Mouse (Mus musculus) thymus, adult 2 months (tissue): ENCODE data around the gene Hrk. TPM values are rescaled to one million over a fixed set of nuclear protein-coding genes. Genes with fewer than 3 reads are reported as not detected.

ENCODE experiments used
- DNase-seq: peaks from one replicate; pipeline ENCODE4 v3.0.0; 2021
- H3K27ac ChIP-seq: fragments of 200-500 bp; 2 replicates; pipeline ENCODE4 v1.5.1; 2012; ENCODE audit warnings: low read length, control low read depth; ENCODE audit not compliant: control insufficient read depth, insufficient read depth
- H3K27me3 ChIP-seq: fragments of 200-500 bp; 2 replicates; pipeline ENCODE4 v1.6.1; 2012; ENCODE audit warnings: mild to moderate bottlenecking, low read length, moderate library complexity, mixed read lengths; ENCODE audit not compliant: control insufficient read depth, insufficient read depth
- H3K36me3 ChIP-seq: fragments of 200-500 bp; 2 replicates; pipeline ENCODE4 v1.6.1; 2012; ENCODE audit warnings: mild to moderate bottlenecking, low read length, moderate library complexity; ENCODE audit not compliant: control insufficient read depth, insufficient read depth
- H3K4me1 ChIP-seq: fragments of 200-500 bp; replicated peaks from 2 replicates; pipeline ENCODE4 v1.6.1; 2012; ENCODE audit warnings: low read length; ENCODE audit not compliant: control insufficient read depth, insufficient read depth
- H3K4me3 ChIP-seq: fragments of 200-500 bp; 2 replicates; pipeline ENCODE4 v1.5.1; 2012; ENCODE audit warnings: mild to moderate bottlenecking, low read length, control low read depth, moderate library complexity; ENCODE audit not compliant: control insufficient read depth, insufficient read depth
- CTCF ChIP-seq: fragments of 200-500 bp; IDR thresholded peaks from 2 replicates; pipeline ENCODE4 v1.5.1; 2012; ENCODE audit warnings: mild to moderate bottlenecking, control low read depth, low read length, moderate library complexity, borderline replicate concordance; ENCODE audit not compliant: control insufficient read depth, poor library complexity, insufficient read depth; ENCODE audit errors: extremely low read depth
- POLR2A ChIP-seq: fragments of 200-500 bp; IDR thresholded peaks from 2 replicates; pipeline ENCODE4 v1.6.1; 2012; ENCODE audit warnings: mild to moderate bottlenecking, low read length, control low read depth, moderate library complexity; ENCODE audit not compliant: control insufficient read depth, poor library complexity, insufficient read depth; ENCODE audit errors: extremely low read depth
- WGBS: fragments of 180-500 bp; shearing (Covaris S2); methylation state at CpG from one replicate; pipeline ENCODE4 v1.1.7; 2018; 5-methylcytosine and 5-hydroxymethylcytosine counted together
- polyA plus RNA-seq: library from polyadenylated mRNA; depleted of rRNA; stranded (reverse); fragments of >200 nt; gene quantifications from 2 replicates; pipeline ENCODE4 v1.2.3, GENCODE M21; 2012; rRNA removed

Gene Hrk
- polyA plus RNA-seq, 1 experiment = 0.07 TPM

GRCm38 (mm10) chr5:118236891-118237290 lies 72.4 kb downstream of the Hrk start:
- no peak for DNase-seq
- Histone ChIP-seq H3K27me3 (no peaks in the 10 kb centered on the region), H3K4me1 (no peaks in the 10 kb centered on the region), H3K4me3 (no peak overlapping the region), H3K27ac (no peak overlapping the region), H3K36me3 (no peaks in the 10 kb centered on the region)
- WGBS = 86% methylated on average over 12 of the region's 12 CpGs
- TF ChIP-seq CTCF (no peak), POLR2A (no peak)

Other genes with a start within 250 kb of the Hrk start
- 43.3 and 49.7 TPM in 2 replicates for gene Fbxo21, start 187.9 kb upstream of the Hrk start, polyA plus RNA-seq
- 48.4 and 50.5 TPM in 2 replicates for gene Tesc, start 136.9 kb upstream of the Hrk start, polyA plus RNA-seq
- 18.0 and 20.9 TPM in 2 replicates for gene Fbxw8, start 9.2 kb upstream of the Hrk start, polyA plus RNA-seq
- 2.0 and 2.7 TPM in 2 replicates for gene Rnft2, start 80.5 kb downstream of the Hrk start, polyA plus RNA-seq
- 8.7 and 10.8 TPM in 2 replicates for gene 2410131K14Rik, start 80.6 kb downstream of the Hrk start, polyA plus RNA-seq